Comparison of ENCODE assay signal across 17 mouse cellular contexts in genomic region chr4:65773368-65774010, GRCm38 (mm10).
DNase-seq lines count a peak whose midpoint lies in the region; ATAC-seq lines count a peak whose summit lies in the region.
"Had no signal": no experiment of that assay in that cellular context is flagged by ENCODE, and none has a peak within 500 bp of the region (broad histone marks: within the 10 kb centered on the region; RNA-seq: fewer than 3 reads in every experiment).

No protein-coding gene starts in this region.

- ATAC-seq in frontal cortex, adult (ENCODE audit: low TSS enrichment), result peak; percentile 96
- no peak for ATAC-seq in CD4-positive, CD25-positive, alpha-beta regulatory T cell, adult 4 months
- ATAC-seq: intestine, embryonic 15.5 days had no signal

- peak; percentile 63 to 73 for DNase-seq in cerebellum, postnatal 10 days
- no peak for DNase-seq in cerebellum, adult 9-10 months
- DNase-seq in frontal cortex, postnatal 10 days (ENCODE audit: low spot score in 2 of 2), result no peak
- peak; percentile 28 for DNase-seq in right cerebral cortex, adult 18-20 months
- no peak for DNase-seq in right cerebral cortex, postnatal 4 days
- DNase-seq: adrenal gland, adult 2 months; adrenal gland, postnatal 36 days; B cell, adult 2 months; cerebellum, postnatal 36 days; gastrocnemius, postnatal 10 days; heart, adult 18-20 months; heart, postnatal 10 days; heart, postnatal 4 days; kidney, adult 18-20 months had no signal

Comparison
In these comparisons a context has a peak if more than half of its experiments do, and no peak if none do; other contexts are left out.
1. DNase-seq: peak in cerebellum, postnatal 10 days (2 of 2) and right cerebral cortex, adult 18-20 months (single experiment); none in cerebellum, adult 9-10 months (single experiment), frontal cortex, postnatal 10 days (0 of 2) and right cerebral cortex, postnatal 4 days (single experiment).